Mouse (Mus musculus) brain, embryonic 18.5 days (tissue): Measurements from ENCODE around the gene Tmigd3.

ENCODE experiments used
- DNase-seq: peaks from one replicate; pipeline ENCODE4 v3.0.0-alpha.2; 2012; ENCODE audit warnings: low read depth, low spot score

Gene Tmigd3

DNA sequence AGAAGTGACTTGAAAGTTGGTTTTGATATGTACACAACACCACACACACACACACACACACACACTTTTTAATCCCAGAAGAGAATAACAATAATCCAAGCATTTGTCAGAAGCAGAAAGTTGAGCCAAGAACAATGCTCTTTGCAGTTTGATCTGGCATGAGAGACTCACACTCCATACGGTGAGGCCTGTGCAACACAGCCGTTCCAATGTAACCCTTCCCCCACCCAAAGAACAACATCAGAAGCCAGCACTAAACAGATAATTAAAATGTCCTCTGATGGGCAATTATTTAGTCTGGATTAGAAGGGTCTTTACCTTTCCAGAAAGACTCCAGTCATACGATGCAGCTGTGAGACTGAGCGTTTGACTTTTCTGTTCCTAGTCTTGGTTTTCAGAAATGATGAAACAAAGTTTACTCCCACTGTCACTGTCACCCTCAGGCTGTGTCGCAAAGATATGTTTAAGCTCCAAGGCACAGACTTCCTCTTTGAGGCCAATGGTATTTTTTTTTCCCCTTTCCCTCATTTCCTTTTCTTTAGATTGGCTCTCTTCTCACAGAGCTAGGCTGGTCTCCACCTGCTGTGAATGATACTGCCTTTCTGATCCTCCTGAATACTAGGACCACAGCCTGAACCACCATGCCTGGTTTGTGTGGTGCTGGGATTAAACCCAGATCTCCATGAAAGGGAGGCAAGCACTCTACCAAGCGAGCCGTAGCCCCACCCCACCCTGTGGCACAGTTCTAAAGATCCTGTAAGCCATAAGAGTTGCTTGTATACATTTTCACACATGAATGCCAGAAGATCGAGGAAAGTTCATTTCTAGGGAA lies 61.8 kb downstream of the Tmigd3 start, which contains the start of gene I830077J02Rik:
I830077J02Rik (minus strand) TSS at position 425 of the 832 bp plus-strand sequence.
- DNase-seq: no peak

DNA sequence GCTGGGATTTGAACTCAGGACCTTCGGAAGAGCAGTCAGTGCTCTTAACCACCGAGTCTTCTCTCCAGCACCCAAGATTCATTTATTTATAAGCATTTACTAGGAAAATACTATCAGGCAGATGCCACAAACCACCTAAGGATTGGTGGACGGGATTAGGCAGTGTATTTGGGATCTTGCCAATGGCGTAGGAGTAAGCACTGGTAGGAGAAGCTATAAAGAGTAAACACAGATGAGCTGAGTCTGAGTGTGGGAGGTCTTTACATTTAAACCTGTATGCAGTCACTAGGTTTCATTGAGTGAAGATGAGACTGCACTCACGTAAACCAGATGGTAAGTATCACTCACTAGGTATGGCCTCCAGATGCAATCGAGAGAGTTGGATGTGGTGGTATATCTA lies 63.2 kb downstream of the Tmigd3 start:
- no peak for DNase-seq

DNA sequence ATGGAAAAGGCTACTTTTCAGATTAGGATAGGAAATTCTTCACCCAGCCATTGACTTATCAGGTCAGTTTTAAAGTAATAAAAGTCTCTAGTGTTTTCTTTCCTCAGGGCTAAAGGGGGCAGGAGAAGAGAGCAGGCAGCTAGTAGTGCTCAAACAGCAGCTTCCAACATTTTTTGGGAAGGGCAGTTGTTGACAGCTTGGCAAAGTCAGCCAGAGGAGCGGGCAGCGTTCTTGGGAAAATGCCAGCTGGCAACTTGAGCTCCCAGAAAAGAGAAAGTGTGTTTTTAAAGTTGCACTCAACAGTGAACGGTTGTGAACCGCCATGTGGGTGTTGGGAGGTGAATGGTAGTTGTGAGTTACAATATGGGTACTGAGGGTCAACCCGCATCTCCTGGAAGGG lies 64.3 kb downstream of the Tmigd3 start:
- no peak for DNase-seq

DNA sequence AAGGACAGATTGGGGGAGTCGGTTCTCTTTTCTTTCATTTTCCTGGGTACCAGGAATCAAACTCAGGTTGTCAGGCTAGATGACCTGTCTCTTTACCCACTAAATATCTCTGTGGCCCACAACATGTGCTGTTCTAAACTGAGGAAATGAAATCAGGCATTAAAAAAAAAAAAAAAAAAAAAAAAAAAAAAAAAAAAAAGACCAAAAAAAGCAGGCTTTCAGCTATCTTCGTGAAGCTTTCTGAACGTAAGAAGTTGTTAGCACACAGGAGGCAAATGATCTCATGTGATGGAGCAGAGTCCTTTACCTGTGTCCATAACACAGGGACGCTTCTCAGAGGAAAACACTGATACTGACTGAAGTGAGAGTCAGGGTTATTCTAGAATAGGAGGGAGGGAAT lies 65.4 kb downstream of the Tmigd3 start:
- no peak for DNase-seq

DNA sequence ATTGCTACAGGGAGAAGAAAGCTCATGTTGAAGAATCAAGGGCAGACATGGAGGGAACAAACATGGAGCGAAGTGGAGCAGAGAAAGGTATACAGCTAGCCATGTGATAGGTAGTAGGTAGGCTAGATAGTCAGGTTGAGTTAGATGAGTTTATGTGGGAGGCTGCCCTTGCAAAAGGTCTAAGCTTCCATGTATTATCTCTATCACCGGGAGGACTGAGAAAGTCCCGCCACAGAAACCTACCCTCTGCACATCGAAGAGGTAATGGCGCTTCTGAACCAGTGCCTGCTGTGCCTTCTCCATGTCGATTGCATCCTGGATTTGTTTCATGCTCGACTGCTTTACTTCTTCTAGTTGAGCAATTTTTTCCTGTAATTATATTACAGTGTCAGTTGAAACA lies 80.6 kb downstream of the Tmigd3 start:
- DNase-seq: no peak

DNA sequence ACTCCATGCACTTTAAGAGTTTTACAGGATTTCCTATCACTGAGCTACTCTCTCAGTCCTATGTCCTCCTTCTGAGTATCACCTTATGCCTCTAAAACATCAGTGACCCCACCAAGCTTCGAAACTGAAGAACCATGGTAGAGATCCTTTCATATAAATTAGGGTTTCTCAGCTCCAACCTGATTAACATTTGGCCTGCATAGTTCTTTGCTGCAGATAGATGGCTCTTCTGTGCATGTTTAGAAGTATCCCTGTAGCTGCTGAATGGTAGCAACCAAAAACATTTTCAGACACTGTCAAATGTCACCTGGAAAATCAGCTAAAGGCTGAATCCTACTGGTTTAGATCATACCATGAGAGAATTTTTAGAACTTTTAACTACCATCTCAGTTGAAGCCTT lies 86.5 kb downstream of the Tmigd3 start:
- DNase-seq: no peak

DNA sequence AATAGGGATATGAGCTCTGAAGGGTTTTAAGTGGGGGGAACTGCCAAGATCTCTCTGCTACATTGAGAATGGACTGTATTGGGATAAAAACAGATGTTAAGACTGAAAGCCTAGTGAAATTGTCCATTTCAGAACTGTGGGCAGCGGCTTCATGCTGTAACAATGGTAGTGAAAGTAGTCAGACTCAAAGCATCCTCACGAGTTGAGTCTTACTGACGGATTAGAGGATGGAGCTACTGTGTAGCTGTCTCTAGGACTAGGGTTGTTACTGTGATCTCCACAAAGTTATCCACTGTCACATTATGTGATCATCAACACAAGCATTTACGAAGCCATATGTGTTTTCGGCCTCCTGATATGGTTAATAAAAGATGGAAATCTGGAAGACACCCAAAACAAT lies 87.5 kb downstream of the Tmigd3 start:
- DNase-seq: no peak

DNA sequence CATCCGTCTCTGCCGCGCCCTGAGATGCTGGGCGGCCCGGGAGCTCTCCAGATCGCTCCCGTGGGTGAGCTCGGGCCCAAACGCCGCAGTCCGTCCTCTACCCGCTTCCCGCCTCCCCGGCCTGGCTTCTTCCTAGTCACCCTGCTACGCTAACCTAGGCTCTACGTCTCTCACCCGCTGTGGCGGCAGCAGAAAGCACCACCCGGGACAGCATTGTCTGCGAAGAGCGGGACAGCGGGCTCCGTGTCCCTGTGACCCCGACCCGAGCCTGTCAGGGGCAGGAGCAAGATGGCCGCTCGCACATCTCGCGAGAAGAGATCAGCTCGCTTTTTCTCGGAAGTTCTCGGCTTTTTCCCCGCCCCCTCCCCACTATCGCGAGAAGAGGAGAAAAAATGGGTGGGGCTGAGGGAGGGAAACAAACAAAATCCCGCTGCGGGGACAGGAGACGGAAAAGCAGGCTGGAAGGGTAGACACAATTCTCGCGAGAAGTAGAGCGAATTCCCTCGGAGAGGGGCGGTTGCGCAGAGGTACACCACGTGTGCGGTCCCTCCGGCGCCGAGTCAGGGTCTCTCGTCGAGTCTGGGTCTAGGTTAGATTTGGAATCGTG lies 88.4 kb downstream of the Tmigd3 start, which contains the start of gene Wdr77:
Wdr77 (plus strand) TSS at position 396 of the 607 bp plus-strand sequence.
- DNase-seq: peak; percentile 99

DNA sequence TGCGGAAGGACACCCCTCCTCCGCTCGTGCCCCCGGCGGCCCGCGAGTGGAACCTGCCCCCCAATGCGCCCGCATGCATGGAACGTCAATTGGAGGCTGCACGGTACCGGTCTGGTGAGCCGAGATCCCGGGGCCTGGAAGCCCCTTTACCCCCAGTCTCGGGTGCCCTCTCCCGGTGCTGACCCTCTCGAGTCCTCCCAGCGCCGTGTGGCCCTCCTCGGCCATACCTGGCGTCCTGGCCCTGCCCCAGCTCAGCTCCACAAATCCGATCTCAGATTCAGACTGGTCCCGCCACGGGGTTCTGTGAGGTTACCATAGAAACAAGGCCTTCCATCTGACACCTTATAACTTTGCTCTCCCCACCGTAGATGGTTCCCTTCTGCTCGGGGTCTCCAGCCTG lies 88.9 kb downstream of the Tmigd3 start:
- no peak for DNase-seq

DNA sequence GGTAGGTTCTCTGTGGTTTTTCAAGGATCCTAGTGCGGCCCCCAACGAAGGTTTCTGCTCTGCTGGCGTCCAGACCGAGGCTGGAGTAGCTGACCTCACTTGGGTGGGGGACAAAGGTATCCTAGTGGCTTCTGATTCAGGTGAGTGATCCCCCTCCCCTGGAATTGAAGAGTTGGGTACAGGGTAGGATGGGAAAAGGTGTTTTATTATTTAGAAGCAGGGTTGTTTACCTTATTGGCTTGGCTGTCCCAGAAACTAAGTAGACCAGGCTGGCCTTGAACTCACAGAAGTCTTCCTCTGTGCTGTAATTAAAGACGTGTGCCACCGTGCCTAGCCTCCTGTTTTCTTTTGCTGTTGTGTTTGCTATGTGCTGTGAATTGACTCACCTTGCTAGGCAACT lies 89.3 kb downstream of the Tmigd3 start, which contains the start of gene Atp5f1:
Atp5f1 (minus strand) TSS at position 101 of the 400 bp plus-strand sequence.
- no peak for DNase-seq

DNA sequence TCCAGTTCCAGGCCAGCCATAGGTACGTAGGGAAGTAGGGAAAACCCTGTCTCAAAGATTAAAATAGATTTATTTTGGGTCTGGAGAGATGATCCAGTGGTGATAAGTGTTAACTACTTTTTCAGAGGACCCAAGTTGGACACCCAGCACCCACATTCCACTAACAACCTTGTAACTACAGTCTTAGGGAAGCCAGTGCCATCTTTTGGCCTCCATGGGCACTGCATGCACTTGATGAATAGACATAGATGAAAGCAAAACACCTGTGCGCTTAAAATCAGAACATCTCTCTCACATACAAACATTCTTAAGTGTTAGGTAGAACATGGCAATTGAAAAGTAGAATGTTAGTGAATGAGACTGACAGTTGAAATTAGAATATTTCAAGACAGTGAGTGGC lies 90.0 kb downstream of the Tmigd3 start:
- no peak for DNase-seq

DNA sequence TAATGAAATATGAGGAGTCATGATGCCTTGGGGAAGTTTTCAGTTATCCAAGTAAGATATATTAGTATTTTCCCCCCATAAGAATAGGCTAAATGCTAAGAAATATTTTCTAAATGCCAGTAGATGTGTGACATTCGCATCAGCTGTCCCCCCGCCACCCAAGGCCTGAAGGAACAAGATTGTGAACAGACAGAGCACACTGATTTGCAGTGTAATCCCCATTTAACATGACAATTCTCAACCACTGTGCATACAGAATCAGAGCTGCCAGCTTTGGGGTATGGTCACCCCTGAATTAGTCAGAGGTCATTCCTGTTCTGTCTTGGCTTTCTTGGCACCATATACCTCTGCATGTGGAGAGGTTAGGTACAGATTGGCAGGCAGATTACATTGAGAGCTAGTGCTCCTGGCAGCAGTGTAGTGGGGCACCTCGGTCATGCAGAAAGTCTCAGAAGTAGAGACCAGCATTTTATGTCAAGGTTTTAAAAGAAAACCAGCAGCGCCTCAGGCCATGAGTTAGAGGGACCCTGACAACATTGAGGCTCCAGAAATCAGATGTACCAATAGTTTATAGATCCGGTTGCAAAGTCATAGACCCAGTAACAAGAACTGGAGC lies 101.2 kb downstream of the Tmigd3 start:
- no peak for DNase-seq

DNA sequence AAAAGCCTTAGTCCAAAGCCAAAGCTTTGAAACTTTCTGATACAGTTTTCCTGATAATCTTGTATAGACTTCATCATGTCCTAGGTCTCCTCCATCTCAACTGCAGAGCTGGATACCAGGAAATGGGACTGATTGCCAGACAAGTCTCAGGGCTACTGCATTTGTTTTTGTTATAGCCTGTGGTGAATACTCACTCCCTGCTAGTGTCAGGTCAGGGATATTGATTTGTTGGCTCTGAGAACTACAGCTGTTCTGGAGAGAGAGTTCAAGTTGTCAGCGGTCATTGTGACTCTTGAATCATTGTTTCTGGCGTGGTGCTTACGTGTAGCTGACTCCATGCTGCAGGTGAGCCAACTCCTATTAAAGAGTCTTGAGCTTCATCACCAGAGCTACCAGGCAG lies 102.7 kb downstream of the Tmigd3 start, which contains the start of gene Ovgp1:
Ovgp1 (plus strand) TSS at position 301 of the 400 bp plus-strand sequence.
- no peak for DNase-seq
